Mouse (Mus musculus) MEL (cell line): ENCODE measurements around the gene Gm11541.

Experiments
- CTCF ChIP-seq, 3 experiments: IDR thresholded peaks in 2 of 3; conservative IDR thresholded peaks in 1 of 3; 2 replicates each; pipeline ENCODE4 v1.5.1; 2011 to 2012; ENCODE audit warnings: low read length in 3 of 3, low read depth in 2 of 3, mild to moderate bottlenecking in 2 of 3, improper control_type of control experiment in 1 of 3, inconsistent platforms in 1 of 3, mixed read lengths in 1 of 3, moderate library complexity in 1 of 3; ENCODE audit not compliant: control insufficient read depth in 1 of 3, insufficient read depth in 1 of 3, poor library complexity in 1 of 3, severe bottlenecking in 1 of 3
- EP300 ChIP-seq, 2 experiments: IDR thresholded peaks; 2 replicates each; pipeline ENCODE4 v1.6.1; 2011; ENCODE audit warnings: improper control_type of control experiment in 2 of 2, low read length in 2 of 2, low read depth in 1 of 2, mild to moderate bottlenecking in 1 of 2
- KAT2A ChIP-seq: conservative IDR thresholded peaks from 2 replicates; pipeline ENCODE4 v1.6.1; 2012; ENCODE audit warnings: low read depth, low read length, improper control_type of control experiment, inconsistent platforms
- MYB ChIP-seq: IDR thresholded peaks from 2 replicates; pipeline ENCODE4 v1.6.1; 2011; ENCODE audit warnings: mild to moderate bottlenecking, low read depth, low read length, improper control_type of control experiment
- NELFE ChIP-seq: IDR thresholded peaks from 2 replicates; pipeline ENCODE4 v1.6.1; 2011; ENCODE audit warnings: low read depth, low read length, improper control_type of control experiment
- POLR2A ChIP-seq, 2 experiments: IDR thresholded peaks; 2 replicates each; pipeline ENCODE4 v1.6.1; 2011 to 2012; ENCODE audit warnings: low read length in 2 of 2, mild to moderate bottlenecking in 2 of 2, control low read depth in 1 of 2, improper control_type of control experiment in 1 of 2, low read depth in 1 of 2, moderate library complexity in 1 of 2; ENCODE audit not compliant: control insufficient read depth in 1 of 2, insufficient read depth in 1 of 2, poor library complexity in 1 of 2
- RCOR1 ChIP-seq: IDR thresholded peaks from 2 replicates; pipeline ENCODE4 v1.6.1; 2012; ENCODE audit warnings: low read depth, mild to moderate bottlenecking, inconsistent platforms, low read length, improper control_type of control experiment
- UBTF ChIP-seq: IDR thresholded peaks from 2 replicates; pipeline ENCODE4 v1.6.1; 2012; ENCODE audit warnings: low read depth, mild to moderate bottlenecking, inconsistent platforms, low read length, improper control_type of control experiment, moderate library complexity, borderline replicate concordance; ENCODE audit not compliant: insufficient read depth
- USF2 ChIP-seq, 2 experiments: IDR thresholded peaks; 2 replicates each; pipeline ENCODE4 v1.6.1; 2011 to 2012; ENCODE audit warnings: improper control_type of control experiment in 2 of 2, low read length in 2 of 2, borderline replicate concordance in 1 of 2, inconsistent platforms in 1 of 2, low read depth in 1 of 2, mild to moderate bottlenecking in 1 of 2; ENCODE audit not compliant: insufficient read depth in 1 of 2

GRCm38 (mm10) chr11:94727306-94727705 is 23.0 kb upstream of the Gm11541 start:
- TF ChIP-seq RCOR1, result no peak
- no peak for TF ChIP-seq MYB
- TF ChIP-seq NELFE, result no peak
- no peak for TF ChIP-seq CTCF (IDR thresholded peaks at IDR 0.05 in 2 of 3, conservative IDR thresholded peaks at IDR 0.05 in 1 of 3; ENCODE audit: control insufficient read depth in 1 of 3, insufficient read depth in 1 of 3, low read depth in 2 of 3, low read length in 3 of 3, poor library complexity in 1 of 3, severe bottlenecking in 1 of 3)
- TF ChIP-seq KAT2A, result no peak
- no peak for TF ChIP-seq EP300 (IDR thresholded peaks at IDR 0.05; ENCODE audit: low read depth in 1 of 2, low read length in 2 of 2)
- TF ChIP-seq UBTF, result no peak
- TF ChIP-seq POLR2A (IDR thresholded peaks at IDR 0.05; ENCODE audit: control insufficient read depth in 1 of 2, insufficient read depth in 1 of 2, low read depth in 1 of 2, low read length in 2 of 2, poor library complexity in 1 of 2), result no peak
- TF ChIP-seq USF2 (IDR thresholded peaks at IDR 0.05; ENCODE audit: borderline replicate concordance in 1 of 2, insufficient read depth in 1 of 2, low read depth in 1 of 2, low read length in 2 of 2), result no peak
